Mouse (Mus musculus): ENCODE measurements around the gene Mansc1.

Mansc1 gene

GRCm38 (mm10) chr6:134601130-134601529 lies 31.2 kb downstream of the Mansc1 start:
- DNase-seq (ENCODE audit: extremely low spot score, low read depth, low spot score) = no peak

GRCm38 (mm10) chr6:134599239-134599638 lies 33.0 kb downstream of the Mansc1 start:
- no peak for DNase-seq (ENCODE audit: extremely low spot score, low read depth, low spot score)

- no peak for DNase-seq (ENCODE audit: extremely low spot score, low read depth, low spot score)
Measured at GRCm38 (mm10) chr6:134597651-134598229, 34.5 kb downstream of the Mansc1 start.

GRCm38 (mm10) chr6:134594569-134595442 lies 37.5 kb downstream of the Mansc1 start:
- no peak for DNase-seq (ENCODE audit: extremely low spot score, low read depth, low spot score)

GRCm38 (mm10) chr6:134591614-134592013 lies 40.7 kb downstream of the Mansc1 start:
- DNase-seq (ENCODE audit: extremely low spot score, low read depth, low spot score) = no peak

- DNase-seq (ENCODE audit: extremely low spot score, low read depth, low spot score) = no peak
Measured at GRCm38 (mm10) chr6:134586241-134586640, 46.0 kb downstream of the Mansc1 start.

GRCm38 (mm10) chr6:134584616-134585015 lies 47.7 kb downstream of the Mansc1 start:
- DNase-seq (ENCODE audit: extremely low spot score, low read depth, low spot score) = no peak

GRCm38 (mm10) chr6:134582110-134582509 lies 50.2 kb downstream of the Mansc1 start:
- no peak for DNase-seq (ENCODE audit: extremely low spot score, low read depth, low spot score)

- no peak for DNase-seq (ENCODE audit: extremely low spot score, low read depth, low spot score)
Measured at GRCm38 (mm10) chr6:134579506-134579905, 52.8 kb downstream of the Mansc1 start.

- DNase-seq (ENCODE audit: extremely low spot score, low read depth, low spot score) = no peak
Measured at GRCm38 (mm10) chr6:134578039-134578438, 54.2 kb downstream of the Mansc1 start.

GRCm38 (mm10) chr6:134575288-134575741 lies 57.0 kb downstream of the Mansc1 start:
- DNase-seq (ENCODE audit: extremely low spot score, low read depth, low spot score) = no peak

- no peak for DNase-seq (ENCODE audit: extremely low spot score, low read depth, low spot score)
Measured at GRCm38 (mm10) chr6:134567986-134568556, 64.2 kb downstream of the Mansc1 start.

- no peak for DNase-seq (ENCODE audit: extremely low spot score, low read depth, low spot score)
Measured at GRCm38 (mm10) chr6:134566818-134567485, 65.3 kb downstream of the Mansc1 start, which contains the start of gene Lrp6. TSS of gene Lrp6 (minus strand) at chr6:134566965.

GRCm38 (mm10) chr6:134566248-134566817 lies 66.0 kb downstream of the Mansc1 start:
- DNase-seq (ENCODE audit: extremely low spot score, low read depth, low spot score) = no peak

GRCm38 (mm10) chr6:134565606-134566247 lies 66.6 kb downstream of the Mansc1 start:
- DNase-seq (ENCODE audit: extremely low spot score, low read depth, low spot score) = no peak

- DNase-seq (ENCODE audit: extremely low spot score, low read depth, low spot score) = no peak
Measured at GRCm38 (mm10) chr6:134564539-134564938, 67.7 kb downstream of the Mansc1 start.

GRCm38 (mm10) chr6:134559635-134560034 lies 72.7 kb downstream of the Mansc1 start:
- DNase-seq (ENCODE audit: extremely low spot score, low read depth, low spot score) = no peak

Data from hindlimb bud, embryonic 11.5 days (tissue).